Mouse (Mus musculus) hindbrain, embryonic 13.5 days (tissue): Measurements from ENCODE around the gene Cabs1. TPM values are rescaled to one million over a fixed set of nuclear protein-coding genes. Genes with fewer than 3 reads are reported as not detected.

ENCODE experiments used
- ATAC-seq: fragments of 200-750 bp; cut with Nextera tagmentation; 2 replicates; pipeline ENCODE4 v1.8.0; 2017; ENCODE audit warnings: moderate TSS enrichment; ENCODE audit not compliant: low FRiP score
- H3K27ac ChIP-seq: fragments of 300-500 bp; sonication (generic); 2 replicates; pipeline ENCODE4 v1.5.1; 2015; ENCODE audit warnings: inconsistent platforms, mild to moderate bottlenecking, moderate library complexity
- H3K27me3 ChIP-seq: fragments of 300-500 bp; sonication (generic); 2 replicates; pipeline ENCODE4 v1.6.1; 2015; ENCODE audit warnings: mild to moderate bottlenecking, inconsistent platforms
- H3K36me3 ChIP-seq: fragments of 300-500 bp; sonication (generic); 2 replicates; pipeline ENCODE4 v1.6.1; 2015; ENCODE audit warnings: mild to moderate bottlenecking, inconsistent platforms
- H3K4me1 ChIP-seq: fragments of 300-500 bp; sonication (generic); replicated peaks from 2 replicates; pipeline ENCODE4 v1.6.1; 2015; ENCODE audit warnings: inconsistent platforms
- H3K4me2 ChIP-seq: fragments of 300-500 bp; sonication (generic); 2 replicates; pipeline ENCODE4 v1.6.1; 2015; ENCODE audit warnings: inconsistent platforms, mild to moderate bottlenecking, moderate library complexity
- H3K4me3 ChIP-seq: fragments of 300-500 bp; sonication (generic); 2 replicates; pipeline ENCODE4 v1.5.1; 2015; ENCODE audit warnings: mild to moderate bottlenecking, inconsistent platforms
- H3K9ac ChIP-seq: fragments of 300-500 bp; sonication (generic); 2 replicates; pipeline ENCODE4 v1.6.1; 2015; ENCODE audit warnings: mild to moderate bottlenecking, inconsistent platforms
- H3K9me3 ChIP-seq: fragments of 300-500 bp; sonication (generic); 2 replicates; pipeline ENCODE4 v1.6.1; 2016; ENCODE audit warnings: inconsistent platforms
- WGBS: fragments of 180-500 bp; shearing (Covaris S2); methylation state at CpG from one replicate; pipeline ENCODE4 v1.1.7; 2015; 5-methylcytosine and 5-hydroxymethylcytosine counted together
- polyA plus RNA-seq: library from polyadenylated mRNA; unstranded; fragments of >200 nt; fragmentation: Nextera tagmentation; extraction: Ambion mirVana; gene quantifications from 2 replicates; pipeline ENCODE4 v1.2.1, GENCODE M21; 2015

The Cabs1 gene
- polyA plus RNA-seq = not detected in 2 replicates

- H3K4me3 ChIP-seq = no peak within 1 kb of the TSS
- no peaks in the 10 kb centered on the region for H3K9me3 ChIP-seq
- H3K4me1 ChIP-seq = no peaks in the 10 kb centered on the region
- no peak within 1 kb of the TSS for H3K27ac ChIP-seq
- no peak for ATAC-seq
- H3K9ac ChIP-seq = no peak within 1 kb of the TSS
- no peaks in the 10 kb centered on the region for H3K27me3 ChIP-seq
- WGBS = 93% methylated on average over 3 of the region's 3 CpGs
- H3K4me2 ChIP-seq = no peak within 1 kb of the TSS
- no peaks in the 10 kb centered on the region for H3K36me3 ChIP-seq
These were observed at the start of gene Cabs1 for GRCm38 (mm10) chr5:87979139-87979538. Gene Cabs1 (plus strand): TSS chr5:87979439.

DNA sequence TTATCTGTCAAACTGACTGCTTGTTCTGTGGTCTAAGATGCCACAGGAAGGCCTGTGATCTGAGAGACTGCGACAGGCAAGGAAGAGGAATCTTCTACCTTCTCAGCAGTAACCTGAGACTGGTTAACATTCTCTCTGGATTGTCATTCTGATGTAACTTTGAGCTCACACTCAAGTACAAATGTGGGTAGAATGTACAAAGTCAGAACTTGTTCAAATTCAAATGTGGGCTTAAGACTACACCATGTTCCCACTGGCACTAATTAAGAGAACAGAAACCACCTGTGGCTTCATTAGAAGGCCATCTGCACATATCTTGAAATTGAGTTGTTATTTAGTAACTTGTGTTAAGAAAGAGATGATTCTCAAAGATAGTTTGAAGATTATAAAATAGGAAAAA lies 47.6 kb upstream of the Cabs1 start:
- no peaks in the 10 kb centered on the region for H3K27me3 ChIP-seq
- H3K9me3 ChIP-seq = no peaks in the 10 kb centered on the region
- H3K4me3 ChIP-seq = no peak overlapping the region
- 35% methylated on average over 1 of the region's 1 CpGs for WGBS
- no peak overlapping the region for H3K9ac ChIP-seq
- no peaks in the 10 kb centered on the region for H3K36me3 ChIP-seq
- H3K4me1 ChIP-seq = no peaks in the 10 kb centered on the region
- no peak overlapping the region for H3K27ac ChIP-seq
- ATAC-seq = no peak
- no peak overlapping the region for H3K4me2 ChIP-seq

- H3K27ac ChIP-seq = no peak overlapping the region
- H3K9ac ChIP-seq = no peak overlapping the region
- H3K9me3 ChIP-seq = no peaks in the 10 kb centered on the region
- no peaks in the 10 kb centered on the region for H3K27me3 ChIP-seq
- 53% methylated on average over 3 of the region's 3 CpGs for WGBS
- H3K36me3 ChIP-seq = no peaks in the 10 kb centered on the region
- H3K4me1 ChIP-seq = no peaks in the 10 kb centered on the region
- H3K4me3 ChIP-seq = no peak overlapping the region
- H3K4me2 ChIP-seq = no peak overlapping the region
- ATAC-seq = no peak
These were observed 38.5 kb upstream of the Cabs1 start for GRCm38 (mm10) chr5:87940752-87941151.

GRCm38 (mm10) chr5:87942515-87942914 lies 36.7 kb upstream of the Cabs1 start:
- no peaks in the 10 kb centered on the region for H3K27me3 ChIP-seq
- no peak overlapping the region for H3K4me2 ChIP-seq
- H3K27ac ChIP-seq = no peak overlapping the region
- no peak overlapping the region for H3K4me3 ChIP-seq
- ATAC-seq = no peak
- H3K9ac ChIP-seq = no peak overlapping the region
- no peaks in the 10 kb centered on the region for H3K9me3 ChIP-seq
- no peaks in the 10 kb centered on the region for H3K36me3 ChIP-seq
- no peaks in the 10 kb centered on the region for H3K4me1 ChIP-seq

- no peaks in the 10 kb centered on the region for H3K9me3 ChIP-seq
- H3K4me1 ChIP-seq = no peaks in the 10 kb centered on the region
- no peak overlapping the region for H3K4me3 ChIP-seq
- H3K27me3 ChIP-seq = no peaks in the 10 kb centered on the region
- no peak overlapping the region for H3K9ac ChIP-seq
- no peak overlapping the region for H3K4me2 ChIP-seq
- ATAC-seq = no peak
- H3K36me3 ChIP-seq = no peaks in the 10 kb centered on the region
- H3K27ac ChIP-seq = no peak overlapping the region
These were observed 27.4 kb upstream of the Cabs1 start for GRCm38 (mm10) chr5:87951836-87952235.

GRCm38 (mm10) chr5:87969201-87969600 lies 10.0 kb upstream of the Cabs1 start, which contains the start of the genes 2310003L06Rik and Gm28434:
Gene 2310003L06Rik (plus strand): TSS chr5:87969459.
Gene Gm28434 (plus strand): TSS chr5:87969517.
- WGBS = 60% methylated on average over 2 of the region's 2 CpGs

DNA sequence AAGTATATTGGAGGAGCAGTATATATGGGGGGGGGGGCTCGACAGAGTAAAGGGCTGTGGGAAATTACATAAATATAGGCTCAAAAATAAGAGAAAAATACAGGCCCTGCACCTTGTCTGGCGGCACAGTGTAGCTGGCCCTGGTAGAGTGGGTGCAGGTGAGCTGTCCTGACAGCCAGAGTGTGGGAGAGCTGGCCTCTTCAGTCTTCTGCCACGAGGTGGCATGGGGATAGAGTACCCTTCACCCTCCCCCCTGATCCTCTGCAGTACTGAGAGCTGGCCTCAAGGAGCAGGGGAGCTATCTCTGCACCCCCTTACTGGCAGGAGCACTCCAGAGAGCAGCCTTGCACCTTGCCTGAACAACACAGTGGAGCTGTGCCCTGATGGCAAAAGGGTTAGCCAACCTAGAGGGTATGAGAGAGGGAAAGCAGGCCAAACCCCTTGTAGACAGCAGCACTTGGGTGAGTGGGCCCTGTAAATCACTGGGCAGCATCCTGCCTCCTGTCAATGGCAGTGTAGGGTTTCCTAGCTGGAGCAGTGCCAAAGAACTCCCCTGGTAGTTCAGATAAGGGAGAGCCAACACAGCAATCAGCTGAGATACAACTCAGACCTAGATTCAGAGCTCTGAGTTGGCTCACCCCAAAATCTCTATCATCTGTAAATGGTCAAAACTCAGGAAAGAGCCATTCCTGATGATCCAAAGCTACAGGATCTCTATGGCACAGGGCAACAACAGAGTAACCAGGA lies 3.4 kb downstream of the Cabs1 start:
- no peak for ATAC-seq
- Histone ChIP-seq H3K4me1 (no peaks in the 10 kb centered on the region), H3K9ac (no peak overlapping the region), H3K27ac (no peak overlapping the region), H3K4me2 (no peak overlapping the region), H3K36me3 (no peaks in the 10 kb centered on the region), H3K27me3 (no peaks in the 10 kb centered on the region), H3K9me3 (no peaks in the 10 kb centered on the region), H3K4me3 (no peak overlapping the region)
- WGBS = 62% methylated on average over 3 of the region's 3 CpGs

More at GRCm38 (mm10) chr5:87969201-87969600, 10.0 kb upstream of the Cabs1 start, which contains the start of the genes 2310003L06Rik and Gm28434:
- H3K9ac ChIP-seq = no peak within 1 kb of the TSS
- no peak within 1 kb of the TSS for H3K27ac ChIP-seq
- no peaks in the 10 kb centered on the region for H3K4me1 ChIP-seq
- ATAC-seq = no peak
- no peaks in the 10 kb centered on the region for H3K27me3 ChIP-seq
- no peaks in the 10 kb centered on the region for H3K9me3 ChIP-seq
- H3K4me2 ChIP-seq = no peak within 1 kb of the TSS
- H3K4me3 ChIP-seq = no peak within 1 kb of the TSS
- H3K36me3 ChIP-seq = no peaks in the 10 kb centered on the region

GRCm38 (mm10) chr5:88002249-88002648 lies 23.0 kb downstream of the Cabs1 start, which contains the start of gene Smr3a:
Gene Smr3a (plus strand): TSS chr5:88002549.
- no peaks in the 10 kb centered on the region for H3K36me3 ChIP-seq
- WGBS = 89% methylated on average over 3 of the region's 3 CpGs
- no peak for ATAC-seq
- no peaks in the 10 kb centered on the region for H3K4me1 ChIP-seq
- H3K4me2 ChIP-seq = no peak within 1 kb of the TSS
- no peaks in the 10 kb centered on the region for H3K9me3 ChIP-seq
- H3K9ac ChIP-seq = no peak within 1 kb of the TSS
- H3K27ac ChIP-seq = no peak within 1 kb of the TSS
- H3K4me3 ChIP-seq = no peak within 1 kb of the TSS
- H3K27me3 ChIP-seq = no peaks in the 10 kb centered on the region

GRCm38 (mm10) chr5:88005241-88005640 lies 26.0 kb downstream of the Cabs1 start:
- H3K9me3 ChIP-seq = no peaks in the 10 kb centered on the region
- no peak overlapping the region for H3K4me3 ChIP-seq
- H3K27me3 ChIP-seq = no peaks in the 10 kb centered on the region
- ATAC-seq = no peak
- no peak overlapping the region for H3K9ac ChIP-seq
- no peak overlapping the region for H3K4me2 ChIP-seq
- no peaks in the 10 kb centered on the region for H3K36me3 ChIP-seq
- no peak overlapping the region for H3K27ac ChIP-seq
- H3K4me1 ChIP-seq = no peaks in the 10 kb centered on the region

Other genes with a start within 250 kb of the Cabs1 start
- gene Csn1s2a, start 204.9 kb upstream of the Cabs1 start, polyA plus RNA-seq = not detected in 2 replicates
- not detected in 2 replicates for gene Csn1s2b, start 171.4 kb upstream of the Cabs1 start, polyA plus RNA-seq
- not detected in 2 replicates for gene Prr27, start 153.8 kb upstream of the Cabs1 start, polyA plus RNA-seq
- gene Odam, start 94.4 kb upstream of the Cabs1 start, polyA plus RNA-seq = not detected in 2 replicates
- gene Csn3, start 53.9 kb upstream of the Cabs1 start, polyA plus RNA-seq = not detected in 2 replicates
- not detected in 2 replicates for gene 2310003L06Rik, start 10.0 kb upstream of the Cabs1 start, polyA plus RNA-seq
- not detected in 2 replicates for gene Gm28434, start 9.9 kb upstream of the Cabs1 start, polyA plus RNA-seq
- gene Smr3a, start 23.1 kb downstream of the Cabs1 start, polyA plus RNA-seq = not detected in 2 replicates
- gene Smr2, start 107.1 kb downstream of the Cabs1 start, polyA plus RNA-seq = not detected in 2 replicates
- gene Gm11116, start 132.1 kb downstream of the Cabs1 start, polyA plus RNA-seq = not detected in 2 replicates
- not detected in 2 replicates for gene Gm11115, start 174.7 kb downstream of the Cabs1 start, polyA plus RNA-seq